Mouse (Mus musculus) ovary, postnatal 10 days (tissue): ENCODE data around the gene Tle3.

ENCODE experiments used
- DNase-seq: peaks from one replicate; pipeline ENCODE4 v3.0.0; 2022; ENCODE audit warnings: low spot score

The Tle3 gene

GRCm38 (mm10) chr9:61377706-61378479 is 5.7 kb downstream of the Tle3 start:
- no peak for DNase-seq

- no peak for DNase-seq
Observed at GRCm38 (mm10) chr9:61378516-61378915, 6.3 kb downstream of the Tle3 start.

- no peak for DNase-seq
Observed at GRCm38 (mm10) chr9:61379016-61379634, 7.0 kb downstream of the Tle3 start.

- no peak for DNase-seq
Observed at GRCm38 (mm10) chr9:61380258-61381062, 8.3 kb downstream of the Tle3 start.

GRCm38 (mm10) chr9:61381063-61381408 is 8.9 kb downstream of the Tle3 start:
- no peak for DNase-seq

GRCm38 (mm10) chr9:61381445-61381844 is 9.3 kb downstream of the Tle3 start:
- DNase-seq: no peak

- no peak for DNase-seq
Observed at GRCm38 (mm10) chr9:61382595-61383186, 10.5 kb downstream of the Tle3 start.

GRCm38 (mm10) chr9:61384101-61384500 is 11.9 kb downstream of the Tle3 start:
- DNase-seq: no peak

GRCm38 (mm10) chr9:61384646-61385443 is 12.7 kb downstream of the Tle3 start:
- DNase-seq: no peak

GRCm38 (mm10) chr9:61385753-61386152 is 13.6 kb downstream of the Tle3 start:
- DNase-seq: no peak

GRCm38 (mm10) chr9:61386314-61386713 is 14.1 kb downstream of the Tle3 start:
- no peak for DNase-seq

- DNase-seq: no peak
Observed at GRCm38 (mm10) chr9:61387797-61388196, 15.6 kb downstream of the Tle3 start.

- DNase-seq: no peak
Observed at GRCm38 (mm10) chr9:61388214-61388613, 16.0 kb downstream of the Tle3 start.

- DNase-seq: no peak
Observed at GRCm38 (mm10) chr9:61388689-61389403, 16.7 kb downstream of the Tle3 start.

- no peak for DNase-seq
Observed at GRCm38 (mm10) chr9:61389404-61389701, 17.2 kb downstream of the Tle3 start.

- no peak for DNase-seq
Observed at GRCm38 (mm10) chr9:61391570-61392337, 19.6 kb downstream of the Tle3 start.

- no peak for DNase-seq
Observed at GRCm38 (mm10) chr9:61392338-61392620, 20.1 kb downstream of the Tle3 start.

- DNase-seq: no peak
Observed at GRCm38 (mm10) chr9:61393161-61393560, 21.0 kb downstream of the Tle3 start.

GRCm38 (mm10) chr9:61393847-61394246 is 21.7 kb downstream of the Tle3 start:
- no peak for DNase-seq

GRCm38 (mm10) chr9:61395071-61395470 is 22.9 kb downstream of the Tle3 start:
- no peak for DNase-seq

- no peak for DNase-seq
Observed at GRCm38 (mm10) chr9:61396474-61396873, 24.3 kb downstream of the Tle3 start.
